Mouse (Mus musculus) NIH3T3 (cell line): ENCODE results near the gene F5.

ENCODE experiments used
- DNase-seq: peaks from one replicate; pipeline ENCODE4 v3.0.0-alpha.2; 2012; ENCODE audit warnings: low read depth

F5 gene

GRCm38 (mm10) chr1:164233447-164233846 is 81.8 kb downstream of the F5 start:
- DNase-seq = no peak

- no peak for DNase-seq
Observed at GRCm38 (mm10) chr1:164235078-164235477, 83.4 kb downstream of the F5 start.

- no peak for DNase-seq
Observed at GRCm38 (mm10) chr1:164236078-164236477, 84.4 kb downstream of the F5 start.

- no peak for DNase-seq
Observed at GRCm38 (mm10) chr1:164241494-164241893, 89.9 kb downstream of the F5 start.

GRCm38 (mm10) chr1:164242809-164243208 is 91.2 kb downstream of the F5 start:
- DNase-seq = peak; percentile 59

- no peak for DNase-seq
Observed at GRCm38 (mm10) chr1:164247442-164247841, 95.8 kb downstream of the F5 start.

- peak; percentile 60 for DNase-seq
Observed at GRCm38 (mm10) chr1:164247971-164248370, 96.3 kb downstream of the F5 start.

GRCm38 (mm10) chr1:164248465-164249331 is 97.1 kb downstream of the F5 start, which contains the start of gene Slc19a2:
Gene Slc19a2 (plus strand): TSS chr1:164249046.
- peak; percentile 99 for DNase-seq

GRCm38 (mm10) chr1:164249332-164249711 is 97.7 kb downstream of the F5 start:
- peak; percentile 56 for DNase-seq

GRCm38 (mm10) chr1:164250391-164251150 is 98.9 kb downstream of the F5 start:
- peak; percentile 68 for DNase-seq

GRCm38 (mm10) chr1:164251438-164251837 is 99.8 kb downstream of the F5 start:
- DNase-seq = no peak

GRCm38 (mm10) chr1:164252551-164252950 is 100.9 kb downstream of the F5 start:
- no peak for DNase-seq

- DNase-seq = no peak
Observed at GRCm38 (mm10) chr1:164254836-164255235, 103.2 kb downstream of the F5 start.

GRCm38 (mm10) chr1:164260171-164261028 is 108.8 kb downstream of the F5 start:
- DNase-seq = no peak

- DNase-seq = peak; percentile 98
Observed at GRCm38 (mm10) chr1:164261553-164261952, 109.9 kb downstream of the F5 start.
